Mouse (Mus musculus) regulatory T cell (primary cell): Measurements from ENCODE around the gene Taz.

ENCODE experiments used
- in situ Hi-C: fragments of 300-600 bp; cut with MboI, MseI; formaldehyde crosslinking; loops from one replicate; pipeline ENCODE4 v1.15.1; 2025; ENCODE audit warnings: high pct_unique_total_duplicates

Taz gene

DNA sequence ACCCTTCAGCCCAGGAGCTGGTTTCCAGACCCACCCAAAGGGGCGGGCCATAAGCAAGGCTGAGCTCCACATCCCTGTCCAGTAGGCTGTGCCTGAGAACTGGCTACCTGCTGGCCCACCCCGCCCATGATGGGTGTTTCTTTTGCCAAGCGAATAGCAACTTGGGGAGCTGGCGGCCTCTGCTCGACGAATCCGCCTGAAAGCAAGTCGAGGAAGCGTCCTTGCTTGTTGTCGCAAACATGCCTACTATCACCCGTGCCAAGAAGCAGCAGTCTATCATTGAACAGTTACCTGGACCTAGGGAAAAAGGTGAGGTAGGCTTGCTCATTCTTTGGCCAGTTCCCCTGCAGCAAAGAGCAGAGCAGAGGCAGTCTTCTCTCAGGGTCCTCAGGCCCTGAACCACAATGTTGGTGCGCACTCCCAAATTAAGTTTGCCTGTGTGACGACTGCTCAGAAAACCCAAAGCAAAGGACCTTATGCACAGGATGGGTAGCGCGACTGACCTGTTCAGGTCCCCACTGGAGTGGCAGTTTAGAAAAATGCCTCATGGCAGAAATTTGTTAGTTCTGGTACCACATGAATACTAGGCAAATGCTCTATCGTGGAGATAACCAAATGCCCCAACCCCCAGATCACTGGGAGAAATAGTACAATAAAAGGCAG is at the start of gene Taz, which contains the start of gene Dnase1l1:
TSS of gene Taz (plus strand) at position 181 of the 663 bp plus-strand sequence.
TSS of gene Dnase1l1 (minus strand) at position 606 of the 663 bp plus-strand sequence.
- in situ Hi-C loops: no loop called here

- in situ Hi-C loops: no loop called here
Measured at GRCm38 (mm10) chrX:74233196-74233595, 48.5 kb upstream of the Taz start.

GRCm38 (mm10) chrX:74240332-74240731 is 41.4 kb upstream of the Taz start:
- in situ Hi-C loops: no loop called here

GRCm38 (mm10) chrX:74243396-74243795 is 38.3 kb upstream of the Taz start:
- in situ Hi-C loops: no loop called here

DNA sequence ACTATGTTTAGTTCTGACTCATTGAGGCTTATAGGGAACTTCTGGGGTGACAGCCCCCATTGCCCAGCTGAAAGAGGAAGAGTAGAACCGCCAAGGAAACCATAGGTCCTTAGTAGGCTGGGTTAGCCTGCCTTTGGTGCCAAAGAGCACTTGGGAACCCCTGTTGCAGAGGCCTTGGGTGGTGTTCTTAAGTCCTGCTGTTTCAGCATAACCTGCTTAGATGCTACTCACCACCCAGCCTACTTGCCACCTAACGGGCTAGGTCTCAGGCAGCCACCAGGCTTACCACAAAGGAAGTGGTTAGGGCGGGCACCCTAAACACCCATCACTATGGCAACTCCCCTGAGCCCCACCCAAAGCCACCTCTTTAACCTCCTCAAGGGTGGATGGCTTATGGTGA is 37.9 kb upstream of the Taz start:
- in situ Hi-C loops: no loop called here

DNA sequence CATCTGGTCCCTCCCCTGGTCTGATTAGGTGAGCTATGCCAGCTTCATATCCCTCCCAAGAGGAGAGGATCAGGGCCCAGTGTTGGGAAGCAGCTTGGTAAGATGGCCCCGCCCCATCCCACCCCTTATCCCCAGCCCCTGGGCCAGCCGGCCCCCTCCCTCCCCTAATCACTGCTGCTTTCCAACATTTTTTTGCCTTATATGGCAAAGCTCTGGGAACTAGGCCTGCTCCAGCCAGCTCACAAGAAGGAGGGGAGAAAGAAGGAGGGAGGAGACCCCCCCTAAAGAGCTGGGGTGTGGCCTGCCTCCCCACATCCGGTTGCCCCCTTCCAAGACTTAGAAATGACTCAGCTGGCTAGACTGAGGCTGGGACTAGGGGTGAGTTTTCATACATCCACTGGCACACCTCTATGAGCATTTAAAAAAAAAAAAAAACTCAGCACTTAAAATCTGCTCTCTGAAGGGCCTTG is 37.1 kb upstream of the Taz start:
- in situ Hi-C loops: no loop called here

DNA sequence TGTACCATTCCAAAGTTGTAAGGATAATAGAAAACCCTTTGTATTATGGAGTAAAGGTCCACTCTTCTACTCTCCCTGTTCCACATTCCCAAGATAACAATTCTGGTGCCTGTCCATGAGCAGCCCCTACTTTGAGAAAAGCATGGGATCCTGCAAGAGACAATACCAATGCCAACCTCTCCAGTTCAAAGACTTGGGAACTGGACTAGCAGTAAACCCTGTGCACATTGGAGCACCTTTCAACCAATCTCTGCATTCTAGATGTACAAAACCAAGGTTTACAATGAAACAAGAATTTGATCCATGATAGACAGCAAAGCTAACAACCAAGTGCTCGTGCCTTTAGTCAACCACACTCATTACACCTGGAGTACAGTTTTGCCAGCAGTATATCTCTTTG is 36.6 kb upstream of the Taz start:
- in situ Hi-C loops: no loop called here

- in situ Hi-C loops: no loop called here
Measured at GRCm38 (mm10) chrX:74245687-74246086, 36.0 kb upstream of the Taz start.

DNA sequence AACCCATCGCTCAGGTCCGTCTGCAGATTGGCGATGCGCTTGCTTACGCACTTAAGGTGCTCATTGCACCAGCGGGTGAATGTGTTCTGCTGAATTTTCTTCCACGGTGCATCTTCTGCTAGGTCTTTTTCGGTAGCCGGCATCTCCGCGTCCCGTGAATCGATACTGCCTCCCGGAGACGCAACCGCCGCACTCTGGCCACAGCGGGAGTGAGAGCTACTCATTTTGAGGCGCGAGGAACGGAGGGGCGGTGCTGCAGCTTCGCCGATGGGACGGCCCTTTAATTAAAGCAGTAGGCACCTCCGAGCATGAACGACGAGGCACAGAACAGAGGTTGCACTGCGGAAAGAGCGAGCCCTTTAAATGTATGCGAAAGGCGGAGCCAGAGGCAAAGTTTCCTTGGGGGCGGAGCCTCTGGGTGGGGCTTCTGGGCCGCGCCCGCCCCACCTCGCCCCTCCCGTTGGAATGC is 35.5 kb upstream of the Taz start:
- in situ Hi-C loops: no loop called here

- in situ Hi-C loops: no loop called here
Measured at GRCm38 (mm10) chrX:74246693-74247092, 35.0 kb upstream of the Taz start.

DNA sequence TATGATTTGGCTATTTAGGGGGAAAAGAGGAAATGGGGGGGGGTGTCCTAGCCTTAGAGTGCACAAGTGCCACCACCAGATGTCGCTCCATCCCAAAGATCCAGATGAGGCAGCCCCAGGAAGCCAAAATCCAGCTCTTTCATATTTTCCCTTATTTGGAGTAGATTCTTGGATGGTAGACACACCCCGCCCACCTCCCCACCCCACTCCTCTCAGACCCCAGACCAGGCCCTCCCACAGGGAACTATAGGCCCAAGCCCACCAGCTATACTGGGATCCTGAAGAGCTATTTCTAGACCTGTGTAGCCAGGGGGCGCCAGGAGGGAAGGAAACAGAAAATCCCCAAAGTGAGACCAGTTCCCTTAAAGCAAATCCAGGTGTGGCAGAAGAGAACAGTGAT is 33.1 kb upstream of the Taz start:
- in situ Hi-C loops: no loop called here

GRCm38 (mm10) chrX:74249615-74250014 is 32.1 kb upstream of the Taz start, which contains the start of gene Flna:
Gene Flna (minus strand): TSS chrX:74249820.
- in situ Hi-C loops: loop anchor here (5.0 kb wide), 1 partner anchor 163 kb away; no protein-coding TSS in a partner anchor

DNA sequence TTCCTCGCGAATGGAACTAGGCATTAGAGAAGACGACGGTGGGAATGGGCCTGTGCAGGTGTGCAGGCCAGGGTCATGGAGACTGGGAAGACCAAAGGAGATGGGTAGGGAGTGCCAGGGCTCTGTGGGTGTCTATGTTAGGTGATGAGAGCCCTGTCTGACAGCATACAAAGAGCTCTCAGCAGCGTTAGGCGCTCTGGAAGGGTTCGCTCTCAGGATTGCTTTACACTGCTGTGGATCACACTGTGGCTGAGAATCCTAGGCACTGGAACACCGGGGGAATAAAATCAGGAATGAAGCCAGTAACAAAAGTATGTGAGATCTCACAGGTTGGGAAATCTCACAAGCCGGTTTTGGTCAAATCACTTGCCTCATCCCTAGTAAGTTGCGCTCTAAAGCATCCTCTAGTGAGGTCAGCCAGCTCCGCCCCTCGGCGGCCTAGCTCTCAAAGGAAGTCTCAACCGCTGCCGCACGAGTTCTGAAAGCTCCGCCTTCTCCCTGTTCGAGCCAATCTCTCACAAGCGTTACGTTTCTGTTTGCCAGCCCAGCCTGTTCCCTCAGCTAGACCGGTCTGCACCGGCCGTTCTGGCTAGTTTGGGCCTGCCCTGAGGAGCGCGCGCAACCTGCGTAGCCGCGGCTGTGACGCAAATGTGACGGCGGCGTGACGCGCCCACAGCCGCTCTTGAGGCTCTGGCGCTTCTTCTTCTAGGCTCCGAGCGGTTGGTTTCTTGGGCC is 27.4 kb upstream of the Taz start, which contains the start of gene Emd:
TSS of gene Emd (plus strand) at position 535 of the 735 bp plus-strand sequence.
- in situ Hi-C loops: loop anchor here (5.0 kb wide), 1 partner anchor 158 kb away; no protein-coding TSS in a partner anchor

- in situ Hi-C loops: loop anchor here (5.0 kb wide), 1 partner anchor 157 kb away; no protein-coding TSS in a partner anchor
Measured at GRCm38 (mm10) chrX:74254888-74255565, 26.7 kb upstream of the Taz start.

DNA sequence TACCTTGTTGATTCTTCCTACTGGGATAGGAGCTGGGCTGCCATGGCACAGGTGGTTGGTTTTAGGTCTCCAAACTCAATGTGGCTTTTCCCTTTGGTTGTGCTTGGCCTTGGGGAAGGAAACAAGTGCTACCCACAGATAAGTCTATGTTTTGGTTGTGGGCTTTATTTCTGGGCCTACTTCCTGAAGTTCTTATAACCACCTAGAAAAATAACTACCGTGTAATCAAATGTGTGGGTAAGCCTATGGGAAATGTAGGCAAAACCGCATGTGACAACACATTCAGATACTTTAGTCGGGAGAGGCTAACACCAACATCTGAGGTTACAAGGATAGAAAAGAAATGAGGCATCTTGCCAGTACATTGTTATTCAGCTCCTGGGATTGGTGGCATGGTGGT is 24.0 kb upstream of the Taz start:
- in situ Hi-C loops: no loop called here

GRCm38 (mm10) chrX:74269736-74270061 is 12.0 kb upstream of the Taz start:
- in situ Hi-C loops: loop anchor here (5.0 kb wide), 1 partner anchor 47 kb away; no protein-coding TSS in a partner anchor

- in situ Hi-C loops: no loop called here
Measured at GRCm38 (mm10) chrX:74270062-74270901, 11.4 kb upstream of the Taz start, which contains the start of gene Rpl10. Gene Rpl10 (plus strand): TSS chrX:74270812.

- in situ Hi-C loops: no loop called here
Measured at GRCm38 (mm10) chrX:74270902-74271551, 10.7 kb upstream of the Taz start.

GRCm38 (mm10) chrX:74273422-74274322 is 8.0 kb upstream of the Taz start:
- in situ Hi-C loops: no loop called here
